Mouse (Mus musculus) midbrain, embryonic 11.5 days (tissue): ENCODE data around the gene Nek6. TPM values are rescaled to one million over a fixed set of nuclear protein-coding genes. Genes with fewer than 3 reads are reported as not detected.

Experiments used
- microRNA-seq: library from miRNA; unstranded; fragments of <30 nt; microRNA quantifications from one replicate; pipeline ENCODE4, GENCODE M21; 2017
- polyA plus RNA-seq: library from polyadenylated mRNA; unstranded; fragments of >200 nt; fragmentation: Nextera tagmentation; extraction: Ambion mirVana; gene quantifications from 2 replicates; pipeline ENCODE4 v1.2.1, GENCODE M21; 2014

The Nek6 gene
- polyA plus RNA-seq, 1 experiment from 2014 or later, result 87.3 TPM

Small RNA genes within 50 kb of the gene (microRNA-seq; reads per million reads assigned to microRNA genes)
- not detected for gene Gm27634

Other genes starting within 250 kb of the Nek6 start
- gene Dennd1a, start 224.3 kb upstream of the Nek6 start, polyA plus RNA-seq, result 8.6 and 8.8 TPM in 2 replicates
- 55.5 and 61.5 TPM in 2 replicates for gene Lhx2, start 172.4 kb upstream of the Nek6 start, polyA plus RNA-seq
- 345 and 351 TPM in 2 replicates for gene Psmb7, start 132.4 kb downstream of the Nek6 start, polyA plus RNA-seq
- 0.04 TPM in 1 of 2 replicates, not detected in the other for gene Nr5a1, start 202.9 kb downstream of the Nek6 start, polyA plus RNA-seq